Mouse (Mus musculus) regulatory T cell (primary cell): ENCODE results near the gene Best3.

Experiments
- in situ Hi-C: fragments of 300-600 bp; cut with MboI, MseI; formaldehyde crosslinking; loops from one replicate; pipeline ENCODE4 v1.15.1; 2025; ENCODE audit warnings: high pct_unique_total_duplicates

Best3 gene

GRCm38 (mm10) chr10:116977858-116978257 is 8.3 kb upstream of the Best3 start:
- in situ Hi-C loops, result no loop called here

GRCm38 (mm10) chr10:116978841-116979240 is 7.3 kb upstream of the Best3 start:
- in situ Hi-C loops, result no loop called here

- in situ Hi-C loops, result no loop called here
Observed at GRCm38 (mm10) chr10:116980273-116980672, 5.8 kb upstream of the Best3 start.

- in situ Hi-C loops, result no loop called here
Observed at GRCm38 (mm10) chr10:116980888-116981287, 5.2 kb upstream of the Best3 start.

GRCm38 (mm10) chr10:116982526-116982925 is 3.6 kb upstream of the Best3 start:
- in situ Hi-C loops, result no loop called here

- in situ Hi-C loops, result no loop called here
Observed at GRCm38 (mm10) chr10:116984836-116985235, 1.3 kb upstream of the Best3 start.

GRCm38 (mm10) chr10:116993971-116994370 is 7.9 kb downstream of the Best3 start:
- in situ Hi-C loops, result no loop called here

GRCm38 (mm10) chr10:116995162-116995561 is 9.0 kb downstream of the Best3 start:
- in situ Hi-C loops, result no loop called here

- in situ Hi-C loops, result no loop called here
Observed at GRCm38 (mm10) chr10:116995584-116996235, 9.6 kb downstream of the Best3 start.

- in situ Hi-C loops, result no loop called here
Observed at GRCm38 (mm10) chr10:116996236-116996600, 10.1 kb downstream of the Best3 start.

- in situ Hi-C loops, result no loop called here
Observed at GRCm38 (mm10) chr10:116998716-116999455, 12.8 kb downstream of the Best3 start.

GRCm38 (mm10) chr10:117000975-117001374 is 14.9 kb downstream of the Best3 start:
- in situ Hi-C loops, result no loop called here

GRCm38 (mm10) chr10:117004695-117005094 is 18.6 kb downstream of the Best3 start:
- in situ Hi-C loops, result no loop called here

GRCm38 (mm10) chr10:117005707-117006464 is 19.8 kb downstream of the Best3 start:
- in situ Hi-C loops, result no loop called here

GRCm38 (mm10) chr10:117009691-117010090 is 23.6 kb downstream of the Best3 start:
- in situ Hi-C loops, result no loop called here

GRCm38 (mm10) chr10:117011047-117011446 is 24.9 kb downstream of the Best3 start:
- in situ Hi-C loops, result no loop called here

GRCm38 (mm10) chr10:117013689-117014390 is 27.7 kb downstream of the Best3 start:
- in situ Hi-C loops, result no loop called here

GRCm38 (mm10) chr10:117014565-117014964 is 28.5 kb downstream of the Best3 start:
- in situ Hi-C loops, result no loop called here

GRCm38 (mm10) chr10:117018281-117018840 is 32.2 kb downstream of the Best3 start:
- in situ Hi-C loops, result no loop called here

- in situ Hi-C loops, result no loop called here
Observed at GRCm38 (mm10) chr10:117021020-117021754, 35.1 kb downstream of the Best3 start.

- in situ Hi-C loops, result no loop called here
Observed at GRCm38 (mm10) chr10:117023693-117024092, 37.6 kb downstream of the Best3 start.
